1 mouse cellular context compared by ENCODE assay signal in genomic region chr2:3474861-3475283, GRCm38 (mm10).
A peak's percentile ranks its signal among the peaks of the same experiment; 100 is the strongest.
TF ChIP-seq lines count a peak whose summit lies in the region.

Suv39h2 (minus strand) TSS chr2:3475031.

TF ChIP-seq in CH12.LX, 34 proteins besides CTCF, POLR2A, EP300 and RAD21 (continued from another document):
- peak; percentile 66; the same call in 1 of the 2 replicates for TF ChIP-seq ELF1 (IDR thresholded peaks at IDR 0.05; ENCODE audit: low read depth, low read length)
- no peak for TF ChIP-seq SMC3 (IDR thresholded peaks at IDR 0.05; ENCODE audit: low read depth, low read length)
- no peak for TF ChIP-seq CHD2 (IDR thresholded peaks at IDR 0.05; ENCODE audit: low read length)
- no peak for TF ChIP-seq MAFK (IDR thresholded peaks at IDR 0.05; ENCODE audit: insufficient replicate concordance, low read length)
- TF ChIP-seq E2F4 (IDR thresholded peaks at IDR 0.05; ENCODE audit: insufficient replicate concordance, low read depth, low read length): no peak
- TF ChIP-seq UBTF (IDR thresholded peaks at IDR 0.05; ENCODE audit: low read depth, low read length): no peak
- TF ChIP-seq SIN3A (IDR thresholded peaks at IDR 0.05; ENCODE audit: low read length): peak; percentile 93
- TF ChIP-seq MXI1 (IDR thresholded peaks at IDR 0.05; ENCODE audit: low read depth, low read length): peak; percentile 79
- 0 out of 2 replicates have a peak, but pooled peaks have one; percentile 6 for TF ChIP-seq KAT2A (IDR thresholded peaks at IDR 0.05; ENCODE audit: insufficient replicate concordance, low read length)
- TF ChIP-seq USF2 (conservative IDR thresholded peaks at IDR 0.05; ENCODE audit: low read depth, low read length): no peak
- no peak for TF ChIP-seq ZKSCAN1 (IDR thresholded peaks at IDR 0.05; ENCODE audit: borderline replicate concordance, low read depth, low read length)
